Mouse (Mus musculus) bone marrow macrophage, adult 2 months (primary cell): ENCODE measurements at regions not wholly inside any gene's neighbourhood (a gene's known extent, or its start where the extent isn't known, plus 50 kb on each side); places are given as distances from the start of the nearest gene placed in this dataset.

Experiments used
- CTCF ChIP-seq: IDR thresholded peaks from 2 replicates; pipeline ENCODE4 v1.5.1; 2012; ENCODE audit warnings: low read depth, mild to moderate bottlenecking, low read length, moderate library complexity
- POLR2A ChIP-seq: IDR thresholded peaks from 2 replicates; pipeline ENCODE4 v1.6.1; 2012; ENCODE audit warnings: mild to moderate bottlenecking, low read depth, low read length, borderline replicate concordance

- TF ChIP-seq CTCF (no peak), POLR2A (no peak)
Measured at GRCm38 (mm10) chr5:103301303-103301702, 90.2 kb upstream of the Mapk10 start.
